Mouse (Mus musculus): ENCODE data around the gene Slco1b2. TPM values are rescaled to one million over a fixed set of nuclear protein-coding genes. Genes with fewer than 3 reads are reported as not detected.
"Not testable (repeated sequence)": the region's sequence is repeated elsewhere in the genome, so short reads cannot be mapped to it uniquely, and the experiment has no call there.

Gene Slco1b2
- total RNA-seq (2014; fragmentation: Nextera tagmentation) (not detected in 2 replicates), total RNA-seq (2017) (not detected in 2 replicates)

- ATAC-seq (replicated peaks; ENCODE audit: low FRiP score, low TSS enrichment, poor library complexity, severe bottlenecking), result no peak
Measured at GRCm38 (mm10) chr6:141629291-141629690, at the start of gene Slco1b2. Gene Slco1b2, plus strand, starts transcription at chr6:141629518.

GRCm38 (mm10) chr6:141584791-141585403 lies 44.4 kb upstream of the Slco1b2 start:
- ATAC-seq (replicated peaks; ENCODE audit: low FRiP score, low TSS enrichment, poor library complexity, severe bottlenecking), result no peak

DNA sequence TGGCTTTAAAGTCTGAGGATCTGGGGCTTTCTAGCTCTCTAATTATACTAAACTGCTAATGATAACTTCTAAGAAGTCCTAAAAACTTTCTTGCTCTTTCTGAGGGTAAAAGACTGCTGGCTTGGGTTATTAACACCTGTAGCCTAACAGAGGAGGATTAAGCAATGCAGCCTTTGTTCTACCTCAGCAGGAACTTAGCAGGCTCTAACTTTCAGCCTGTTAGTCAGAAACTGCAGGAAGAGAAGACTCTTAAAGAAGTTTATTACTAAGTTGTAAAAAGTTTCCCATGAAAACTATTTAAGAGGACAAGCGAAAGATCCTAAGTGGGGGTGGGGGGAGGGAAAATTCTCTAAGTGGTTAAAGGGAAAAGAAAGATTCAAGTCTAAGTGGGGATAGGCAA lies 39.3 kb upstream of the Slco1b2 start:
- ATAC-seq (replicated peaks; ENCODE audit: low FRiP score, low TSS enrichment, poor library complexity, severe bottlenecking), result no peak

DNA sequence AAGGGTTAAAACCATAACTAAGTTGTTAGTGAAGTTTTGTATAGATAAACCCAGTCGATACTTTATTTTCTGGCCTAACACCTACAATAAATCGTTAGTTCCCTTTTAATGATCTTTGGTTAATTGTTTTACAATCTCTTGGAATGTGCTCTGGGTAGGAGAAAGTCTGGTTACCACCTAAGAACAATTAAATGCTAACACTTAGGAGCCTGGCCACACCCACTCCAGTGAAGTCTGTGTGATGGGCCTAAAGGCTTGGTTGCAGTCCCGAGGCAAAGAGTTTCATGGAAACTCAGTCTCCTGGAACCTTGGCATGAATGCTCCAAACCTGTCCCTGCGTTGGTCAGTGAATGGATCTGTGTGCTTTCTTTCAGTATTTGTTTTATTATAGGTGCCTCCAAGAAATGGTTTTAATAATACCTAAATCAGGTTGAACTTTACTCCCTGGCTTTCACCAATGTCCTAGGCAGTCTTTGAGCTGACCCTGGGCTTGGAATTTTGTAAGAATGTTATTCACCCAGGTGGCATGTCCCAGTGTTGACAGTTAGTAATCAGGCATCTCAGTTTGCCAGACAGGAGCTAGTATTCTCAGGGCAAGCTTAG lies 38.6 kb upstream of the Slco1b2 start:
- ATAC-seq (replicated peaks; ENCODE audit: low FRiP score, low TSS enrichment, poor library complexity, severe bottlenecking), result not testable (repeated sequence)

- no peak for ATAC-seq (replicated peaks; ENCODE audit: low FRiP score, low TSS enrichment, poor library complexity, severe bottlenecking)
Measured at GRCm38 (mm10) chr6:141596081-141596480, 33.2 kb upstream of the Slco1b2 start.

- ATAC-seq (replicated peaks; ENCODE audit: low FRiP score, low TSS enrichment, poor library complexity, severe bottlenecking), result no peak
Measured at GRCm38 (mm10) chr6:141597037-141597436, 32.3 kb upstream of the Slco1b2 start.

DNA sequence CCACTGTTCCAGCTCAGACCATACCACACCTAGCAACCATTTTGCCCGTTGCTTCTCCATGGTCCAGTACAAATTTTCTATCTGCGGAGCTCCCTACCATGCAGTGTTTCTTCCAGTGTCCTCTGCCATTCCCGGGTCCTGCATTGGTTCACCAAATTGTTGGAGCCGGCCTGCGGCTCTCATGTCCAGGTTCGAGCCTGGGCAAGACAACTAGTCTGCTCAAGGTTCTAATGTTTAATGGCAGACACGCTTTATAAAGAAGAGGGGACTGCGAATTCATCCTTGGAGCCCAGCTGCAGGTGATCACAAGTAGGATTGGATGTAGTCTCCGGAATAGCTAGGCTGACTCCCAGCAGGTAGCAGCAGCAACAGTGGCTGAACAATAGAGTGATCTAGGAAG lies 28.4 kb upstream of the Slco1b2 start:
- ATAC-seq (replicated peaks; ENCODE audit: low FRiP score, low TSS enrichment, poor library complexity, severe bottlenecking), result no peak

DNA sequence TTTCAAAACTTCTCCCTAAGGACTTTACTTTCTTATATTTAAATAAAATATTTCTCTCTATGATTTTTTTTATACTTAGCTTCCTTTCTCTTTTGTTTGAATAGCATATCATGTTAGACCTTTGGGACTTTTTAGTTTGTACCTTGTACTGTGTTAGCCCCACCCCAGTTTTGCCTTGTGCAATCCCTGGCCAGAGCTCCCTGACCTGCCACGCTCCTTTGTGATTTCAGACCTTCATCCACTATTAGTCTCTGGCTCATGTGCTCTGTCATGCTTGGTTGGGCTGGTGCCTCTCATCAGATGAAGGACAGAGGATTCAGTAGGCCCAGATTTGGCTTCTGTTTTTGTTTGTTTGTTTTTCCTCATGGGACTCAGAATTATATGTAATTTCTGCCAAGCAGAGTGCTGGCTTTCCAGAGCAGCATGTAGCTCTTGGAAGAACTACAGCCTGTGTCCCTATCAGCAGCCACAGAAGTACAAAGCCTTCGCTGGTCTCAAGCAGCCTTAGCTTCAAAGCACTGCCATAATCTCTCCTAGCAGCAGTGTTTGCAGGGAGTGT lies 18.5 kb upstream of the Slco1b2 start:
- ATAC-seq (replicated peaks; ENCODE audit: low FRiP score, low TSS enrichment, poor library complexity, severe bottlenecking), result no peak

DNA sequence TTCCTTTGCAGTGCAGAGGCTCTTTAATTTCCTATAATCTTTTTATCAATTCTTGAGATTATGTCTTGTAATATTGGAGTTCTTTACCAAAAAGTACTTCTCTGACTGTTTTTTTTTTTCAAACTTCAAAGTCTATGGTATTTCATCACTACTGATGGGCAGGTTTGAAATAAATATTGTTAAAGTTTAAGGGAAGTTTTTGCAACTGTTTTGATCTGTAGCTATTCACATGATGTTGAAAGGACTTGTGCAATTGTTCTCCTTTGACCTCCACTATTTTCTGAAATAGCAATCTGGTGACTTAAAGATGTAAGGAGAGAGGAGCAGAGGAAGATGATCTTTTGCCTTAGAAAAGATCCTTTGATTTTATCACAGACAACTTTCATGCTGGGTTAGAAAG lies 15.3 kb upstream of the Slco1b2 start:
- ATAC-seq (replicated peaks; ENCODE audit: low FRiP score, low TSS enrichment, poor library complexity, severe bottlenecking), result no peak

GRCm38 (mm10) chr6:141615348-141615747 lies 14.0 kb upstream of the Slco1b2 start:
- ATAC-seq (replicated peaks; ENCODE audit: low FRiP score, low TSS enrichment, poor library complexity, severe bottlenecking), result no peak

DNA sequence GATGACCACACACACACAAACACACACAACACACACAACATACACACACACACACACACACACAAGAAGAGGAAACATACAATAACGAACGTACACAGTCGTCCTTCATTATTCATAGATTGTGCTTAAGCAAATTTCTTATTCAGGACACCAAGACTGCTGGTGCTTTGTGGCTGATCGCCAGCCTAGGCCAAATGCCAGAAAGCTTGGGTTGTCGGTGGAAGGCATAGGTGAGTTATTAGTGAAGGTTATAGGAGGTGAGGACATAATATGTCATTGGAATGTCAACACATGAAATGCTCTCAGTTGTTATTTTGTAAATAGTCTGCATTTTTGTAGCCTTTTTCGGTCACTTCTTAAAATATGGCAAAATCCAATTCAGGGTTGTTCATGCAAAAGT lies 3.6 kb downstream of the Slco1b2 start:
- no peak for ATAC-seq (replicated peaks; ENCODE audit: low FRiP score, low TSS enrichment, poor library complexity, severe bottlenecking)

GRCm38 (mm10) chr6:141635250-141635649 lies 5.9 kb downstream of the Slco1b2 start:
- no peak for ATAC-seq (replicated peaks; ENCODE audit: low FRiP score, low TSS enrichment, poor library complexity, severe bottlenecking)

GRCm38 (mm10) chr6:141640639-141641038 lies 11.3 kb downstream of the Slco1b2 start:
- no peak for ATAC-seq (replicated peaks; ENCODE audit: low FRiP score, low TSS enrichment, poor library complexity, severe bottlenecking)

GRCm38 (mm10) chr6:141687008-141687407 lies 57.7 kb downstream of the Slco1b2 start:
- no peak for ATAC-seq (replicated peaks; ENCODE audit: low FRiP score, low TSS enrichment, poor library complexity, severe bottlenecking)

- no peak for ATAC-seq (replicated peaks; ENCODE audit: low FRiP score, low TSS enrichment, poor library complexity, severe bottlenecking)
Measured at GRCm38 (mm10) chr6:141691246-141691645, 61.9 kb downstream of the Slco1b2 start.

Other genes with a start within 250 kb of the Slco1b2 start
- gene Slco1c1, start 105.2 kb upstream of the Slco1b2 start, total RNA-seq (2014; fragmentation: Nextera tagmentation), result not detected in 2 replicates
- gene Slco1c1, start 105.2 kb upstream of the Slco1b2 start, total RNA-seq (2017), result not detected in 2 replicates
- gene Gm5724, start 144.3 kb downstream of the Slco1b2 start, total RNA-seq (2014; fragmentation: Nextera tagmentation), result not detected in 2 replicates
- gene Gm5724, start 144.3 kb downstream of the Slco1b2 start, total RNA-seq (2017), result not detected in 2 replicates
- gene Slco1a4, start 226.7 kb downstream of the Slco1b2 start, total RNA-seq (2014; fragmentation: Nextera tagmentation), result not detected in 2 replicates
- not detected in 2 replicates for gene Slco1a4, start 226.7 kb downstream of the Slco1b2 start, total RNA-seq (2017)

All from megakaryocyte-erythroid progenitor cell, adult 5-6 weeks (primary cell).